ENCODE assay signal across 9 mouse cellular contexts in genomic region chr9:30315172-30315644, GRCm38 (mm10).
A peak's percentile ranks its signal among the peaks of the same experiment; 100 is the strongest.
DNase-seq lines count a peak whose midpoint lies in the region; ATAC-seq and TF ChIP-seq lines count a peak whose summit lies in the region.
"Had no signal": no experiment of that assay in that cellular context is flagged by ENCODE, and none has a peak within 500 bp of the region (broad histone marks: within the 10 kb centered on the region; RNA-seq: fewer than 3 reads in every experiment).

No protein-coding gene starts in this region.

- no peak for ATAC-seq in liver, embryonic 12.5 days
- peak; percentile 92 for ATAC-seq in frontal cortex, adult (ENCODE audit: low TSS enrichment)
- ATAC-seq in lung, embryonic 16.5 days (ENCODE audit: low read depth) = peak; percentile 23; the same call in 1 of the 2 replicates
- ATAC-seq in megakaryocyte-erythroid progenitor cell, adult 5-6 weeks (replicated peaks; ENCODE audit: low FRiP score, low TSS enrichment, poor library complexity, severe bottlenecking) = no peak

- H3K9me3 ChIP-seq in liver, embryonic 12.5 days (replicated peaks) = no peaks in the 10 kb centered on the region
- H3K9me3 ChIP-seq in lung, embryonic 16.5 days (ENCODE audit: control insufficient read depth, low read length) = no peaks in the 10 kb centered on the region
- H3K9me3 ChIP-seq: liver, embryonic 13.5 days had no signal

- H3K27ac ChIP-seq in liver, embryonic 12.5 days = no peak overlapping the region
- no peak overlapping the region for H3K27ac ChIP-seq in lung, embryonic 16.5 days (ENCODE audit: low read length)
- H3K27ac ChIP-seq: liver, embryonic 13.5 days had no signal

- no peaks in the 10 kb centered on the region for H3K4me1 ChIP-seq in liver, embryonic 12.5 days
- peaks cover 4% of the 10 kb centered on the region; the same call in 1 of the 2 replicates for H3K4me1 ChIP-seq in lung, embryonic 16.5 days (replicated peaks; ENCODE audit: control insufficient read depth, insufficient read depth, low read length)
- H3K4me1 ChIP-seq: liver, embryonic 13.5 days had no signal

- H3K4me3 ChIP-seq in liver, embryonic 12.5 days = no peak overlapping the region
- H3K4me3 ChIP-seq in lung, embryonic 16.5 days (ENCODE audit: low read length) = no peak overlapping the region
- H3K4me3 ChIP-seq: liver, embryonic 13.5 days had no signal

- WGBS in liver, embryonic 12.5 days (ENCODE audit: insufficient replicate concordance) = 38% methylated on average over 6 of the region's 6 CpGs
- WGBS in lung, embryonic 16.5 days = 32% methylated on average over 6 of the region's 6 CpGs

- no peak overlapping the region for H3K4me2 ChIP-seq in liver, embryonic 12.5 days
- H3K4me2 ChIP-seq in lung, embryonic 16.5 days (ENCODE audit: low read depth, low read length) = peak overlapping the region; percentile 22
- H3K4me2 ChIP-seq: liver, embryonic 13.5 days had no signal

- H3K27me3 ChIP-seq in liver, embryonic 12.5 days (replicated peaks) = no peaks in the 10 kb centered on the region
- no peaks in the 10 kb centered on the region for H3K27me3 ChIP-seq in lung, embryonic 16.5 days (ENCODE audit: control insufficient read depth, insufficient read depth, low read depth, low read length)
- H3K27me3 ChIP-seq: liver, embryonic 13.5 days had no signal

- H3K36me3 ChIP-seq in liver, embryonic 12.5 days = no peaks in the 10 kb centered on the region
- no peaks in the 10 kb centered on the region for H3K36me3 ChIP-seq in lung, embryonic 16.5 days (ENCODE audit: control insufficient read depth, insufficient read depth, low read length)
- H3K36me3 ChIP-seq: liver, embryonic 13.5 days had no signal

- TF ChIP-seq POLR2A in brain, embryonic 14.5 days (IDR thresholded peaks at IDR 0.05; ENCODE audit: borderline replicate concordance, extremely low read depth, insufficient read depth, insufficient read length, poor library complexity, severe bottlenecking) = no peak

- peak; percentile 67; the same call in 1 of the 2 replicates for TF ChIP-seq CTCF in brain, embryonic 14.5 days (IDR thresholded peaks at IDR 0.05; ENCODE audit: borderline replicate concordance, extremely low read depth, insufficient read depth, insufficient read length)

- DNase-seq in liver = peak; percentile 21
- peak; percentile 73 for DNase-seq in brain, embryonic 14.5 days (ENCODE audit: low read depth)
- DNase-seq in kidney, postnatal 10 days = peak; percentile 66
- DNase-seq in right cerebral cortex, postnatal 25 days = peak; percentile 67
- DNase-seq: liver, embryonic 13.5 days had no signal

- H3K9ac ChIP-seq in liver, embryonic 12.5 days = no peak overlapping the region
- no peak overlapping the region for H3K9ac ChIP-seq in lung, embryonic 16.5 days (ENCODE audit: low read length)
- H3K9ac ChIP-seq: liver, embryonic 13.5 days had no signal

Comparison
In these comparisons a context has a peak if more than half of its experiments do, and no peak if none do; other contexts are left out.
1. DNase-seq: peak in every context shown above with its lines; median percentile 73 in brain, embryonic 14.5 days; 67 in right cerebral cortex, postnatal 25 days; 66 in kidney, postnatal 10 days; 21 in liver.
2. ATAC-seq: peak in frontal cortex, adult (single experiment) and lung, embryonic 16.5 days (single experiment); none in liver, embryonic 12.5 days (single experiment) and megakaryocyte-erythroid progenitor cell, adult 5-6 weeks (single experiment).